Mouse (Mus musculus): Measurements from ENCODE around the gene Las1l. TPM values are rescaled to one million over a fixed set of nuclear protein-coding genes. Genes with fewer than 3 reads are reported as not detected.
"Not testable (repeated sequence)": the region's sequence is repeated elsewhere in the genome, so short reads cannot be mapped to it uniquely, and the experiment has no call there.

Gene Las1l
- 10 to 100 TPM; 23.6 to 27.9 TPM for total RNA-seq (2021)
- long read RNA-seq, experiment 1, partial matches to known transcripts = 67 of 69 reads
- long read RNA-seq, experiment 1, other reads (novel, unspliced or antisense) = 0 of 69 reads
- long read RNA-seq, experiment 2, transcript Las1l-202 (14 exons, 2,581 nt) = major isoform, 10 of 97 reads
- long read RNA-seq, experiment 2, transcript Las1l-201 (13 exons, 2,530 nt) = minor isoform, 5 of 97 reads
- long read RNA-seq, experiment 2, partial matches to known transcripts = 80 of 97 reads
- long read RNA-seq, experiment 2, other reads (novel, unspliced or antisense) = 2 of 97 reads

DNA sequence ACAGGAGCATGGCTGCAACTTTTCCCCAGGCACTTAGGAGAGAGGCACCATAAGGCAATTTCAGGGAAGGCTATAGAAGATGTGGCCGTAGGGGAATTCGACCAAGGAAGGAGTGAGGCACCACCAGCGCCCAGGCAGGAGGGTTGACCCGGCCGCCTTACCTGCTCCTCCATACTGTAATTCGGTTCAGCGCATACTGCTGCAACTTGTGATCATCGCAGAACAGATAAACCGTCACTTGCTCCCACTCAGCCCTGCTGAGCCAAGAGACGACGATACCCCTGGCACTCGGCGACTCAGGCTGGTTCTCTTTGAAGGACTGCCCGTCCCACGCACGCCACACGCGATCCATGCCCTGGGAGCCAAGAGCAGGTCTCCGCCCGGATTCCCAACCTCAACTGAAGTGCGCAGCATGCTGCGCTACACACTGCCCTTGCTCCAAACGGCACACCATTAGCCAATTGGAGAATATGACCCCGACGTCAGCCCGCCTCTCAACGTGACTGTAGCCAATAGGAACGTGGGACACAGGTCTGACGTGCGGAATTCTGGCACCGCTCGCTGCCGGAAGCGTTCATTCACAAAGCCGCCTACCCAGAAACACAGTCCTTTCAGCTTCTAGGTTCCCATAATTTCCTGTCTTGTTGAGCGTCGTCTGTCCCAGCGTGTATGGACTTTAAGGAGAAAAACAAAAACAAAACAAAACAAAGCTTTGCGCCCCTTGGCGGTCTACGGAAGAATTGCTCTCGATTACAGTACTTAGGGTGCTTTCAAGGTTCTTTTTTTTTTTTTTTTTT lies at the start of gene Las1l:
Gene Las1l, minus strand, starts transcription at position 466 of the 797 bp plus-strand sequence.
- peak; percentile 84 for DNase-seq
- intact Hi-C loops (cut with DNase I) = no loop called here

DNA sequence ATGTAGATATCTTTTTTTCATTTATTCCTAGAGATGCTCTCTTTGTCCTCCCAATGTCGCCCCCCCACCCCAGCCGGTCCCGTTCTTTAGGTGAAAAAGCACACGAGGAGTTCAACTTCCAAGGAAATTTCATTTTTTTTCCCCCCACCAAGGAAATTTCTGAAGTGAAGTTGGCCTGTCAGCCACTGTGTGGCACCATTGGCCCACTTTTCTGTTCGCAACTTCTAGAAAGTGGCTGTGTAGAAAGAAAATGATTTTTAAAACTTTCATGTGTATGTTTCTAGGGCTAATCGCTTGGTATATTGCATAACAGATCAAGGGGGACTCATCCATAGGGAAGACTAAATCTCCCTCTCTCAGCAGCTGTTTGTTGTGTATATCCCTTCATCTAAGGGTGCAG lies 49.6 kb upstream of the Las1l start:
- intact Hi-C loops (cut with DNase I) = no loop called here
- DNase-seq = no peak

DNA sequence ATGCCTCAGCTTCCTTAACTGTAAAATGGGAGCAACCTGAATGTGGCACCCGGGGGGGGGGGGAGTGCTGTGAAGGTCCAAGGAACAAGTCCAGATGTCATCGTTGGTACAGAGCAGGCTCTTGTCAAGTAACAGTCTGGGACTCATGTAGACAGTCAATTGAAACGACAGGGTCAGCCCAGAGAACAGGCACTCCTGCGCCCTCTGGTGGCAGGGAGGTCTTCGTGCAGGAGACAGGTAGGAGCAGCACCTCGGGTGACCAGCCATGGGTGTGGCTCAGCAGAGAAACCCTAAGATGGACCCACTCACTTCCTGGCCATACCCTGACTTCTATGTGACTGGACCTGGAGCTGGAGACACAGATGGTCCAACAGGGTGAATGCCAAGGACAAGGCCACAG lies 42.8 kb upstream of the Las1l start:
- no peak for DNase-seq
- intact Hi-C loops (cut with DNase I) = no loop called here

DNA sequence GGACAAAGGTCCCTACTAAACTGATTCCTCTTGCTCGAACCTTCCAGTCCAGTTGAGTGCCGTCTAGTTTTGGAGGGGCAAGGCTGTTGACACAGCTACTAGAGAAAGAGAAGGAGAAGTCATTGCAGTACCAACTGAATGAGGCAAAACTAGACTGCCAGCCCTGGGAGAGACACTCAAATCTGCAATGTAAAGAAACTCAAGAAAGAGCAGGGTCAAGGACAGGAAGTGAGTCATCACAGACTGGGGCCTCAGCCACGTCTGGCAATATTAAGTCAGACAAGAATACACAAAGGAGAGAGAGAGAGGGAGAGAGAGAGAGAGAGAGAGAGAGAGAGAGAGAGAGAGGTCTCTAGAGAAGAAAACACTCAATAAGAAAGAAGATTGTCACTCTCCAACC lies 36.4 kb upstream of the Las1l start:
- intact Hi-C loops (cut with DNase I) = no loop called here

DNA sequence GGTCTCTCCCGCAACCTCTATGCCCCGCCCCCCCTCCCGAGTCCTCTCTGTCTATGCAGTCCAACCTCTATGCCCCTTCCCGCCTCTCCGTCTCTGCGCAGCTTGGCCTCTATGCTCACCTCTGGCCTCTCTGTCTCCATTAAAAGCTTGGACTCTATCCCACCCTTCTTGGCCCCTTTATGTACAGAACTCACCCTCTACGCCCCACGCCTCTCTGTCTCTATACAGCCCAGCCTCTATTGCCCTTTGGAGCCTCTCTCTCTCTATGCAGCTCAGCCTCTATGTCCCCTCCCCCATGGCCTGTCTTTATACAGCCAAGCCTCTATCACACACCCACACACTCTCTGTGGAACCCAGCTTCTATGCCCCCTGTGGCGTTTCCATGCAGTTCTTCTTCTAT lies 13.2 kb upstream of the Las1l start:
- intact Hi-C loops (cut with DNase I) = no loop called here
- DNase-seq = no peak

More for the DNA sequence above, 36.4 kb upstream of the Las1l start:
- DNase-seq = no peak

DNA sequence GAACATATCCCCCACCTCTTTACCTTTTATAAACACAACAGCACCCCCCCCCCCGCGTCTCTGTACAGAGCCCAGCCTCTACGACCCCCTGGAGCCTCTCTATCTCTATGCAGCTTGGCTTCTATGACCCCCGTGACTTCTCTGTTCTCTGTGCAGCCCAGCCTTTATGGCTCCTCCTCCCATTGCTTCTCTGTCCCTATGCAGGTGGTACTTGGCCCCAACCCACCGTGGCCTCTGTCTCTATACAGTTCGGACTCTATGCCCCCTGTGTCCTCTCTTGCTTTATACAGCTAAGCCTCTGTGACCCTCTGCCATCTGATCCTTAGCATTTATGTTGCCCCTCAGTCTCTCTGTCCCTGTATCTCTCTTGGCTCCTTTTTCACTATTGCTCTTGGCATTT lies 12.4 kb upstream of the Las1l start:
- intact Hi-C loops (cut with DNase I) = no loop called here
- DNase-seq = no peak

DNA sequence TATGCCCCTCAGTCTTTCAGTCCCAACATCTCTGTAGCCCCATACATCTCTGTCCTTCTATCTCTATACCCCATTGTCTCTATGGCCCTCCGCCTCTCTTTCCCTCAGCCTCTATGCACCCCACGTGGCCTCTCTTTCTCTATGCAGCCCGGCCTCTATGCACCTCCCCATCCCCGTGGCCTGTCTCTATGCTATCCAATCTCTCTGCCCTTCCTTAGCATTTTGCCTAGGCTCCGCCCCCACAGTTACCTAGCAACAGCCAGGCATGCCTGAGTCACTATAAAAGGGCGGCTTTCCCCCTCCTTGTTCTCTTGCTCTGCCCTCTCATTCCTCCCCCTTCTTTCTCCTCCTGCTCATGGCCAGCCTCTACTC lies 11.8 kb upstream of the Las1l start:
- DNase-seq = peak; percentile 23 to 44
- intact Hi-C loops (cut with DNase I) = no loop called here

DNA sequence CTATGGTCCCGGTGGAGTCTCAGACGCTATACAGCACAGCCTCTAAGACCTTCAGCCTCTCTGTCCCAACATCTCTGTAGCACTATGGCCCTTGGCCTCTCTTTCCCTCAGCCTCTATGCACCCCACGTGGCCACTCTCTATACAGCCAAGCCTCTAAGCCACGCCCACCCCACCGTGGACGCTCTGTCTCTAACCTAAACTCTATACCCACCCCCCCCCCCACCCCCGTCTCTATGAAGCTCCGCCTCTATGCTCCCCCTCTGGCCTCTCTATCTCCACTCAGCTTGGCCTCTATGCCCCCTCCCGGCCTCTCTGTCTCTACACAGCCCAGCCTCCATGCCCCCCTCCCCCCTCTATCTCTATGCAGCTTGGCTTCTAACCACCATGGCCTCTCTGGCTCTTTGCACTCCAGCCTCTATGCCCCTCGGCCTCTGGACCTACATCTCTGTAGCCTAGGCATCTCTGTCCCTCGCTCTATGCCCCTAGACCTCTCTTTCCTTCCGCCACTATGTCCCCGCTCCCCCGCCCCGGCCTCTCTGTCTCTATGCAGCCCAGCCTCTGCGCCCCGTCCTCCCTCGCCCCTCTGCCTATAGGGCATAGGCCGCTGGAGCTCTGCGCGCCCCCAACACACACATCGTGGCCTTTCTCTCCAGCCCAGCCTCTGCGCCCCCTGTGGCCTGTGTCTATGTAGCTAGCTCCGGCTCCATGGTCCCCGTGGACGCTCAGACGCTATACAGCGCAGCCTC lies 11.3 kb upstream of the Las1l start:
- intact Hi-C loops (cut with DNase I) = no loop called here

DNA sequence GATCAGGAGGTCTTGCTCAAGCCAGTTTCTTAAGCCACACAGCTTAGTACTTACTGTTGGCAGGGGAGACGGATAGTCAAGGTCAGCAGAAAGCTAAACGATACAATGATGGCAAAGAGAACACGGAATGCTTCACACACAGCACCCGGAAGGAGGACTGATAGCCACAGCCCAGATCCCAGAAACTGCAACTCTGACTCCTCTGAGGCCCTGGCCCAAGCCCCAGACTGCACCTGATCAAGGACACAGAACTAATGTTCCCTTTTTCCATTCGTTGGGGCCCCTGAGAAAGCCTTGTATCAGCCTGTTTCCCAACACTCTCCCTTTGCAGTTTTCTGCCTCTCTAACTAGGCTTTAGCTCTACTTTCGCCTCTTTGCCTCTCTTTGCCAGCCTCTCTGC lies 8.3 kb upstream of the Las1l start:
- intact Hi-C loops (cut with DNase I) = no loop called here
- DNase-seq = no peak

More for the DNA sequence above, 11.3 kb upstream of the Las1l start:
- peak in 1 of 2 experiments; percentile 20 for DNase-seq

DNA sequence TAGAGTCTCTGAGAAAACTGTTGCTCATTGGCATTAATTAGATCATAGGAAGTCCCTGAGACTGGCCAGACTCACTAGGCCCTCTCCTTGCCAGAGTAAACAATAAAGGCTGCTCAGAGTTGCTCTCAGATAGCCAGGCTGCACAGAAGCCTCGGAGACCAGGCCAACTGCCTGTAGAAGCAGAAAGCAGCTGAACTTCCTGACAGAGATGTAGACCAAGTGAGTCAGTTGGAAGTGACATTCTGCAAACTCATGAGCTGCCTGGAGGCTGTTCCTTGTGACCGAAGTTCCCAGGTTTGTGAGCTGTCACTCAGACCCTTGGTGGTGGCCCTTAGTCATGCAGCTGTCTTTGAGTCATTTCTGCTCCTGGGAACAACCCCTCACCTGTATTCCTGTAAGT lies 6.6 kb upstream of the Las1l start:
- no peak for DNase-seq
- intact Hi-C loops (cut with DNase I) = no loop called here

DNA sequence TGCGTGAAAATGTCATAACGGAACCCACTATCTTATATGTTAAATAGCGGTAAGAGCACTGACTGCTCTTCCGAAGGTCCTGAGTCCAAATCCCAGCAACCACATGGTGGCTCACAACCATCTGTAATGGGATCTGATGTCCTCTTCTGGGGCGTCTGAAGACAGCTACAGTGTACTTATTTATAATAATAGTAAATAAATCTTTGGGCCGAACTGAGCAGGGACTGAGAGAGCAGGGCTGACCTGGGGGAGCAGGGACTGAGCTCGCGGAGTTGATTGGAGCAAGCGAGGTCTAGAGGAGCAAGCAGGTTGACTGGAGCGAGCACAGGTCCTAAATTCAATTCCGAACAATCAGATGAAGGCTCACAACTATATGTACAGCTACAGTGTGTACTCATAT lies 699 bp upstream of the Las1l start:
- intact Hi-C loops (cut with DNase I); DNase-seq: not testable (repeated sequence)

DNA sequence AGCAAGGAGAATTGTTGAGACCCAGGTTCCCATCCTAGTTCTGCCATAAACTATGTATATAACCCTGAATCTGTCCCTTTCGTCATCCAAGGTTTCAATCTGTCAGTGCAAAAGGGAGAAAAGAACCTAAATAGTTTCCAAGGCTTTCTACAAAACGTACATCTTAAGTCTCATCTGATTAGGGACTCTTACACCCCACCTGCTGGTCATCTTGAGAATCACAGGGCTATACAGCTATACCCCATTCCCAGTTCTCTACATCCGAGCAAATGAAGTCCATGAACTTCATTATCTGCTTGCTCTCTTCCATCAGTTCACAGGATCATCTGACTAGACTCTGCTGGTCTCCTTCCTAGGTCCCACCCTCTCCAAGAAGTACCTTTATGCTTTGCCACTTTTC lies 6.0 kb downstream of the Las1l start:
- intact Hi-C loops (cut with DNase I) = no loop called here
- peak in 1 of 2 experiments; percentile 12 for DNase-seq

DNA sequence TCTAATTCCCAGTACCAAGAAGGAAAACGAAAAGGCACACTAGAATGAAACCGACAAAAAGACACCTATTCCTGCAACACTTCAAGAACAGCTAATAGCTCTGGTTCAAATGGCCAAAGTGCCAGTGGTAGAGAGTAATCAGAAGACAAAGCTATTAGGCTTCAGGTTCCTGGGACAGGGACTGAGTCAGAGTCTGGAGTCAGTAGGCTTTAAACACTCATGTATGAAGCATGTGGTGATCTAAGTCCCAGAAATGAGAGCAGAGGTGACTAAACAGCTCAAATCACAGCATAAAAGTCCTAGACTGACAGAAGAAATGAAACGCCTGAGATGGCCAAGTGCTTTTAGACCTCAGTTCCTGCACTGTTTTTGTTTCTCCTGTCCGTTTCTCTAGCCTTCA lies 8.6 kb downstream of the Las1l start:
- intact Hi-C loops (cut with DNase I) = no loop called here
- DNase-seq = no peak

DNA sequence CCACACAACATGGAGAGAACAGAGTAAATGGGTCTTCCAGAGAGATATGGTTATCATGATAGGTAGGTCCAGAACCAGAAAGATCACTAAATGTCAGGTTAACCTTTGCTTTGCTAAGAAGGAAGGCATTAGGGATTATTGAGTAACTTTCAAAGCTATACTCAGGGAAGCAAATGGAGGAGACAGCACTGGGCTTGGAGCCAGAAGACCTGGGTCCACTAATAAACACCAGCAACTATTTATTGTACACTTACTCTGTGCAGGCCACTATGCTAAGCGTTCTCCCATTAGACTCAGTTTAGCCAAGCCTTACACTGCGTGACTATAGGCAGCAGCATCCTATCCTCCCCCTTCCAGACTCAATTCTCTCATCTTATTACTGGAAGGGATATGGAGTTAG lies 11.3 kb downstream of the Las1l start:
- DNase-seq = no peak
- intact Hi-C loops (cut with DNase I) = no loop called here

DNA sequence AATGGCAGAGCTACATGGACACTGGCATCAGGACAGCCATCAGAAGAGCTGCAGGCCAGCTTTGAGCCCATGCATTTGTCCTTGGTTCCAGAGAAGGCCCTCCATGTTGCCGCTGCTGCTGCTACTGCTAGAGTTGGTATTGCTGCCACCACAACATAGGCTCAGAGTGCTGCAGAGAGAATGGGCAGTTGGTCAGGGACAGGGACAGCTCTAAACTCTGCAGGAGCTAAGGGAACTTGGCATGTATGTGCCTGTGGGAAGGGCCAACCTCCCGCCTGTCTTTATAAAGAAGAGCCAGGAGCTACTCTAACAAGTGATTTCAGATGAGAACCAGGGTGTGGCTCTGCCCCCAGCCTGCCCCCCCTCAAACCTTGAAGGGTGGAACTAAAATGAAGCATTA lies 21.3 kb downstream of the Las1l start:
- DNase-seq = no peak
- intact Hi-C loops (cut with DNase I) = no loop called here

DNA sequence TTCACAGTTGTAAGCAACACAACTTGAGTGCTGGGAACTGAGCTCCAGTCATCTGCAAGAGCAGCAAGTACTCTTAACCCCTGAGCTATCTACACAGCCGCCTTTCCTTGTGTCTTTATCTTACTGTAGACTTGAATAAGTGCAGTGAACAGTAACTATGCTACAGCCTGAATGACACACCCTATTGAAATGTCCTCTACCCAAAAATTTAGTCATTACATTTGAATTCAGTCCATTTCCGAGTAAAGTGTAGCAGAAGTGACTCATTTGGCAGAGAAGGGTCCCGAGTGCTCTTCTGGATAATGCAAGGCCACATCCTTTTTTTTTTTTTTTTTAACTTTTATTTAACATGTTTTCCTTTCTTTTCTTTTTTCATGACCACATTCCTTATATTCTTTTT lies 54.0 kb downstream of the Las1l start:
- DNase-seq = no peak
- intact Hi-C loops (cut with DNase I) = no loop called here

Other genes starting within 250 kb of the Las1l start
- under 1 TPM; 0.23 to 0.47 TPM for gene Zc3h12b, start 245.3 kb downstream of the Las1l start, total RNA-seq (2021)
- 10 to 100 TPM; 24.7 to 26.7 TPM for gene Msn, start 139.1 kb upstream of the Las1l start, total RNA-seq (2021)

Data from gastrocnemius, postnatal 36 days (tissue).